Mouse (Mus musculus): ENCODE results near the gene Arhgef3.

DNA sequence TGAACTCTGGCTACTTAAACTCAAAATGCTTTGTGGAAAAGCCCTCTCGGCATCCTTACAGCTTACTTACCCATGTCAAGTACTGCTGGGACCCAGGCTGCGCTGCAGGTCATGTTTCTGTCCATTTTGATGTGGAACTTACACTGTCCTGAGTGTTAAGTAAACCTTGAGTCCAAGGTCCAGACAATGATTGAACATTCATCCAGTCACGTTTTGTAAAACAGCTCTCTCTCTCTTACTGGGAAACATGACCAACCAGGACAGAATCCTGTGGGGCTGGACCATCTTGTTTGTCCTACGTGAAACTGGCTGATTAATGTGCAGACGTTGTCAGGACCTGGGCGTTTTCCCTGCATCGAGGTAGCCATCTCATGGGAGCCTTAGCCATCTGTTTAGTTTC, 13.0 kb upstream of the Arhgef3 start:
- TF ChIP-seq CTCF (IDR thresholded peaks at IDR 0.05) (no peak), EP300 (IDR thresholded peaks at IDR 0.05; ENCODE audit: insufficient read depth, low read depth, low read length) (no peak)

Data from heart, adult 2 months (tissue).